Mouse (Mus musculus) cerebellum, postnatal 25 days (tissue): ENCODE data around the gene Ilvbl.
"Not testable (repeated sequence)": the region's sequence is repeated elsewhere in the genome, so short reads cannot be mapped to it uniquely, and the experiment has no call there.

Experiments used
- DNase-seq, 2 experiments: peaks; one replicate each; pipeline ENCODE4 v3.0.0; 2021; ENCODE audit warnings: mixed read lengths in 2 of 2

The Ilvbl gene

DNA sequence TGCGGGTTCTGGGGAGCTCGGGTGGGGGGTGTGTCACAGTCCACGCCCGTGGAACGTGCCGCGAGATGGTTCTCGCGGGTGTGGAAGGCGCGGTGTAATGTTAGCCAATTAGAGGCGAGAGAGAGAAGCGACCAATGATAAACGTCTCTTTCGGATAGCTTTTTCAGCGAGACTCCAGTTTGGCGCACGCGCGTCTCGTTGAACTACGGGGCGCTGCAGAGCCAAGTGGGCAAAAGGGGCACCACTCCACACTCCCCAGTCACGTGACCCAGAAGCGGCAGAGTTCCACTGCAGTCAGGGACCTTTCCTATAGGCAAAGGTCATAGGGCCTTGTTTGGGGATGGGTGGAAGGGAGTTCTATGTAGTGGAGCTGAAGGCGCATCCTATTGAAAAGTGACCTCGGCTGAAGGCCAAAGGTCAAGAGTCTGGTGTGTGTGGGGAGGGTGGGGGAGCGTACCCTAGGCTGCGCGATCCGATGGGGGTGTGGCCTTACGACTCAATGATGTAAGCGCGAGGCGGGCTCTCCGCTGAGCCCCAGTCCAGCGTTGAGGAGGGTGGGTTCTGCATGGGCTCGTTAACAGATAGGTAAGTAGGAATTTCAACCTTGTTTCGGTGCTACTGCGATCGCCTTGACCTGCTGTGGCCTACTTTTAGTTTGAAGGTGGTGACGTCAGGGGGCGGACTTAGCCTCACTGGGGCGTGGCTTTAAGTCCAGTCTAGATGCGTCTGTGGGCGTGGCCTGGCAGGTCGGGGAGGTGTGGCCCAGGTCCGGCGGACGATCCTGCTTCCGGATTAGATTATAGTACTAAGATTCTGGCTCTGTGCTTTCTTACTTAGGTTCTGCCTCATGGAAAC, at the start of gene Ilvbl:
TSS of gene Ilvbl (plus strand) at position 97 of the 855 bp plus-strand sequence.
- DNase-seq, result peak; percentile 94 to 96

DNA sequence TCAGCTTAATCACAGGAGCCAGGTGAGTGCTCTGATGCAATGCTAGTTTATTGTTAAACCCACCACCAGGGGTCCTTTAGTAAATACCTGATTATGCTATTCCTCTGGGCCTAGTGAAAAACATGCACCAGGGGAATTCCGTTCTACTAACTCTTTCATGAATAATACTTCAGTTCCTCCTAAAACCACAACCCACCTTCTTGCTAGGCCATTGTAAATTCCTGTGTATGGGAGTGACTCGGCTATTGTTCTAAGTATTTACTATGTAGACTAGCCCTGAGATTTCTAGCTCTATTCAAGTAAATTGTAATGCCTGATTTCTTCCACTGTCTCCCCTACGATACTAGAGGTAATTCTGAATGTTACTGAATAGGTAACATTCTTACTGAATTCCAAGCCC, 49.1 kb upstream of the Ilvbl start:
- not testable (repeated sequence) for DNase-seq

DNA sequence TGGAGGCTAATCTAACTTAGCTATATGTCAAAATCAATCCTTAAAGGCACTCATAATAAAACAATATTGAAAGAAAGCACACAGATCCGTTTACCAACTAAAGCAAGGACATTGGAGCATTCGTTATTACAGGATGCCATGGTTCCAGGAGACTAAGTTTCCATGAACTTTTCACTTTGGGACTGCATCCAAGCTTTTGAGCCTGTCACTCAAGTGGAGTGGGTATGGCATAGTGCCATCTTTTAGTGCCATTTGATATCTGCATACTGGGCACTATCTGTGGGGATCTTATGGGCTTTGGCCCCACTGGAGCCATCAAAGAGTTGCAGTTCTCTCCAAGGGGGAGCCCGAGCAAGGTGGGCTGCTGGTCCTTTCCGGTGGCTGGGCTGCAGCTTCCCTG, 48.6 kb upstream of the Ilvbl start:
- DNase-seq, result no peak

GRCm38 (mm10) chr10:78540943-78541342, 33.2 kb upstream of the Ilvbl start:
- peak; percentile 29 to 58 for DNase-seq

DNA sequence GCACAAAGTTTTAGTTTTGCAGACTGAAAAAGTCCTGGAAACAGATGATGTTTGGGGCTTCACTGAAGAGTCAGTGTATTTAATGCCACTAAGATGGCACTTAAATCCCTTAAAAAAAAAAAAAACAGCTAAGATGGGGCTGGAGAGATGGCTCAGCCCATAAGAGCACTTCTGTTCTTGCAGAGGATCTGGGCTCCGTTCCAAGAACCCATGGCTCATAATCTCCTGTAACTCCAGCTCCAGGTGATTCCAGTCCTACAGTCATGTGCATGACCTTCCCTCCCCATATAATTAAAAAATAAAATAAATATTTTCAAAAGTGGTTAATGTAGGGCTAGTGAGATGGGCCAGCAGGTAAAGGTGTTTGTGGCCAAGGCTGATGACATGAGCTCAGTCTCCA, 9.1 kb upstream of the Ilvbl start:
- DNase-seq, result peak in 1 of 2 experiments; percentile 21

GRCm38 (mm10) chr10:78569191-78569590, 5.0 kb upstream of the Ilvbl start:
- DNase-seq, result no peak

DNA sequence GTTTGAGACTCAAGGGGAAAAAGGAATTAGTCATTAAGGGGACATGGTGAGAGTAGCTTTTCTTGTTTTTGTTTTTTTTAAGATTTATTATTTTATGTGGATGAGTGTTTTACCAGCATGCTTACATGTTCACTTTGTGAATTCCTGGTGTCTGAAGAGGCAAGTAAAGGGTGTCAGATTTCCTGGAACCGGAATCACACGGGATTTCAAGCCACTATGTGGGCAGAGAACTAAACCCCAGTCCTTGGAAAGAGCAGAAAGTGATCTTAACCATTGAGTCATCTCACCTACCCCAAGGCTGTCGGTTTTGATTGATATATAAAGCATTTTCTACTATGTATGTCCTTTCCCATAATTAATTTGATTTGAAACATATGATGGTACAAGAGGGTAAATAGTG, 4.5 kb upstream of the Ilvbl start:
- no peak for DNase-seq

DNA sequence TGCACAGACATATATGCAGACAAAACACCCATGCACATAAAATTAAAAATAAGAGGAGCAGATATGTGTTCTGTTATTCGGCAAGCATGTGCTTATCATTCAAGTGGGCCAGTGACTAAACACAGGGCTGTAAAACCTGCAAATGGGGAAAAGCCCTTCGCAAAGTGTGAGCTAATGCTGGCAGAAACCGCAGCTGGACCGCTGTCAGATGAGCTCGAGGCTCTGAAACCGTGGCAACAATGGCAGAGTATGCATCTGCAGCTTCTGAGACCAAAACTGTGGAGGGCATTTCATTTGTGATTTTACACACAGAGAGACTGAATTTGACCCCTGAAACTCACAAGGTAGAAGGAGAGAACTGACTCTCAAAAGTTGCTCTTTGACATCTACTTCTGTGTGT, 3.7 kb upstream of the Ilvbl start:
- no peak for DNase-seq

DNA sequence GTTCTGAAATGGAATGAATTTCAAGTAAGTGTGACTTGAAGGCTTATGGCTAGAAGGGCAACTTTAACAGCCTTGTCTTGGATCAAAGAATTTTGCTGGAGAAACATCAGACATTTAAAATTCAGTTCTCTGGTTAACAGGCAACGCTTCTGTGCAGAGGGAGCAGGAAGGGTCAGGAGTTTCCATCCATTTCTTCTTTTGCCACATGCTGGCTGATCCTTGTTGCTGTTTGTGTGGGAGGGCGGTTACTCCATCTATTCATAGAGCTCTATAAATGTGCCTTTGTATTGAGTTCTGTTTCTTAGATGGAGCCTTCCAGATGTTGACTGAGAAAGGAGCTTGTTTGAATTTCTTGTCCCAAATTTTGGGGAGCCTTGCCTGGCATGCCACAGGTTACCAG, 3.2 kb upstream of the Ilvbl start:
- DNase-seq, result no peak

DNA sequence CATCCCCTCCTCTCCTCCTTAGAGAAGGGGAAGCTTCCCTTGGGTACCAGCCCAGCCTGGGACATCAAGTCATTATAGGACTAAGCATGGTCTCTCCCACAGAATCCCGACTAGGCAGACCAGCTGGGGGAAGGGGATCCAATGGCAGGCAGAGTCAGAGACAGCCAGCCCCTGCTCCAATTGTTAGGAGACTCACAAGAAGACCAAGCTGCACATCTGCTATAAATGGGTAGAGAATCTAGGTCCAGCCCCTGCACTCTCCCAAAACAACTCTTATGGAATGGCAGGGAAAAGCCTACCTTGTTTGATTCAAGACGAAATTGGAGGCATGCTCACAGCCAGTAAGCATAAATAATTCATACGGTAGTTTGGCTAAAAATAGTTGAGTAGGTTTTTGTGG, 920 bp upstream of the Ilvbl start:
- DNase-seq, result no peak

GRCm38 (mm10) chr10:78575105-78575632, 1.0 kb downstream of the Ilvbl start:
- no peak for DNase-seq

DNA sequence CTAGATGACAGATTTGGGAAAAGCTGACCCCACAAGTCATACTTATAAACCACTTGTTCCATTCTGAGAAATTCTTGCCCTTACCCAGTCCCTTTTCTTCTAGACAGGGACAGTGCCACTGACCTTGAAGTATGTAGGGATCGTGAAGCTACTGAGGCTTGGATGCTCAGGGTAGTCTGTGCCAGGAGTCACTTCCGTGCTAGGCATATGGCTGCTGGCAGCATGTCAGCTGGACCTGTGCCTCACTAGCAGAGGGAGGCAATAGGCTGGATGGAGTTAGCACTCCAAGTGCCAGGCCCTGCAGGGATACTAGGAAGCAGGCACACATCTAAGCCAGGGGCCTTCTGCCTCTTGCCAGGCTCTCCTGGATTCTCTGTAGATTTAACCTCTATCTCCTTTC, 1.5 kb downstream of the Ilvbl start:
- peak; percentile 99 for DNase-seq

DNA sequence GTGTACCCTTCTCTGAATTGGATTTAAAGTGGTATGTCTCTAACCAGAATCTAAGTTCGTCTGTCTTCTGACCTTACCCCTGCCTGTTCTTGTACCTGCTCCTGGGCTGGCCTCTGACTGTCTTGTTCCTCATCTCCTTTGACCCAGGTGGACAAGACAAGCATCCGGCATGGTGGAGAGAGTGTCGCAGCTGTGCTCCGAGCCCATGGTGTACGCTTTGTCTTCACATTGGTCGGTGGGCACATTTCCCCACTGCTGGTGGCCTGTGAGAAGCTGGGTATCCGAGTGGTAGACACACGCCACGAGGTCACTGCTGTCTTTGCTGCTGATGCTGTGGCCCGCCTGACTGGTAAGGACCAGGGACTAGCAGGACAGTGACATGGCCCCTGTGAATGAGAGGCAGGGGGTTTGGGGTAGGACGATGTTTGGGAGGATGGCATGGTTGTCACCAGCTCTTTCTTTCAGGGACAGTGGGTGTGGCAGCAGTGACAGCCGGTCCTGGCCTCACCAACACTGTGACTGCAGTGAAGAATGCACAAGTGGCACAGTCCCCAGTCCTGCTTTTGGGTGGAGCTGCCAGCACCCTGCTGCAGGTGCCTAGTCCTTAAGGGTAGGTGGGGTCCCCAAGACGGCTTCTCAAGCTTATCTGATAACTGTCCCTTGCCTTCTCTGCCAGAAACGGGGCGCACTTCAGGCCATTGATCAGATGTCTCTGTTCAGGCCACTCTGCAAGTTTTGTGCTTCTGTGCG, 2.5 kb downstream of the Ilvbl start:
- peak; percentile 46 to 49 for DNase-seq

DNA sequence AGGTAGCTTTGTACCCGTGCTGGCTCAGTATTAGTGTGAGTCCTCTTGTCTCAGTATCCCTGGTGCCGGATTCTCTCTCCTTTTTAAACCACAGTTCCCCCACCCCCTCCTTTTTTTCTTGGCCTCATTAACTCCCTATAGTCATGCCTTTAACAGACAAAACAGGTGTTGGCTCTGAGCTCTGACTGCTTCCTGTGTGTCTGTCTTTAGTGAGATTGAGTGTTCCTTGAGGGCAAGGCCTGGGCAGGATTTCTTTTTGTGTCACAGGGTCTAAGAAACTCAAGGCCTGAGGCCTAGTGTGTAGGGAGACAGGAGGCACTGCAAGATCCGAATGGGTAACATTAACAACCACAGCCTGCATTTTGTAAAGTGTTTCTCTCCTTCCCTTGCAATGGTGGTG, 4.1 kb downstream of the Ilvbl start:
- DNase-seq, result no peak

DNA sequence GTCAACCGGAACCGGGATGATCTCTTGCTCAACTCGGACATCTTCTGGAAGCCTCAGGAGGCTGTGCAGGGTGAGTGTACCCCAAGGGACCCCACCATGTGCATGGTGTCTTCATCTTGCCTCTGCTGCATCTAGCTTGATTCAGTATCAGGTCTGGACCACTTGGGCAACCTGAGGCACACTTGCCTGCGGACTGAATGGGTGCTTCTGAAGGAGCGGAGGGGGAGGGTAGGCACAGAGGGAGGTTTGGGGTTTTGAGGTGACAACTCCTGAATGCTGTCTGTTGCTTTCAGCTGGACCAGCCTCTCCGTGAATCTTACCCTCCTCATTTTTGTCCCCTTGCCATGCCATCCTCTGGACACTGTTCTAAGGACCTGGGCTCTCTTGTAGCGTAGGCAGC, 7.0 kb downstream of the Ilvbl start:
- no peak for DNase-seq

DNA sequence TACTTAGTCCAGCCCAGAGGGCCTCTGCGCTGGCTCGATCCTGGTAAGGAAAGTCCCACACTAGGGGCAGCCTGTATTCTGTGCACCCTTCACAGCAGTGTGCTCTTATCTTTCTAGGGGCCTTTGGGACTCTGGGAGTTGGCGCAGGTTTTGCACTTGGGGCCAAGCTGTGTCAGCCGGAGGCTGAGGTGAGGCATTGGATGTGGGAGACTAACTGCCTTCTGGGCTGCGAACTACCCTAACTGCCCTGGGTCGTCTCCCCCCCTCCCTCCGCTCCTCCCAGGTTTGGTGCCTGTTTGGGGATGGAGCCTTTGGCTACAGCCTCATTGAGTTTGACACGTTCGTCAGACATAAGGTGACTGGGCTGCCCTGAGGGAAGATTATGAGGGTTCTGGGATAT, 9.2 kb downstream of the Ilvbl start:
- DNase-seq, result no peak

DNA sequence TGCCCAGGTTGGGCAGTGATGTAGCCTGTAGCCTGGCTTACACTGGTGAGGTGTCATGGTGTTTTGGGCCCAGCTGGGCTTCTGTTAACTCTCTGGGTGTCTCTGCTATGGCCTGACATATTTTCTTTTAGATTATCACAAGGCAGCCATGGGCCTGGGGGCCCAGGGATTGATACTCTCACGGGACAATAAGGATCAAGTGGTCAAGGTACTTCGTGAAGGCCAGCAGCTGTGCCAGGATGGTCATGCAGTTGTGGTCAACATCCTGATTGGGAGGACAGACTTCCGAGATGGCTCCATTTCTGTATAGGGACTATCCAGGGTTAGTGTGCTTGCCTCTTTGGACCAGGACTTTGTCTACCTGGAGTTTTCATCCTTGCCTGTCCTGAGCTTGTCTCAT, 9.8 kb downstream of the Ilvbl start:
- DNase-seq, result no peak

DNA sequence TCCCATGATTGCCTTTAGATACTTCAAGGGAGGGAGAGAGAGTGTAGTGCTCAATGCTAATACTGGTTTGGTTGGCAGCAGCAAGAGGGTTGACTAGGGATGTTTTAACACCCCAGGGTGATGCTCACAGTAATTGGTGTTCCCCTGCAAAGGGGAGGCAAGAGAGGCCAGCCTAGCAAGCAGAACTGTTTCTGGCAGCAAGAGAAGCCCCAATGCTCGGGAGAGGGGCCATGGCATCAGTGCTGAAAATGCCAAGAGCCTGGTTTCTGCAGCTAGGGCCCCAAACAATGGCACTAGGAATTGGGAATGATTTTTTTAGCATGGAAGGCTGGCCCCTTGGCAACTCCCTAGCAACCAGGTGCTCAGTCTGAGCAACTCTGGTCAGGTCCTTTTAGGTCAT, 10.8 kb downstream of the Ilvbl start:
- no peak for DNase-seq

DNA sequence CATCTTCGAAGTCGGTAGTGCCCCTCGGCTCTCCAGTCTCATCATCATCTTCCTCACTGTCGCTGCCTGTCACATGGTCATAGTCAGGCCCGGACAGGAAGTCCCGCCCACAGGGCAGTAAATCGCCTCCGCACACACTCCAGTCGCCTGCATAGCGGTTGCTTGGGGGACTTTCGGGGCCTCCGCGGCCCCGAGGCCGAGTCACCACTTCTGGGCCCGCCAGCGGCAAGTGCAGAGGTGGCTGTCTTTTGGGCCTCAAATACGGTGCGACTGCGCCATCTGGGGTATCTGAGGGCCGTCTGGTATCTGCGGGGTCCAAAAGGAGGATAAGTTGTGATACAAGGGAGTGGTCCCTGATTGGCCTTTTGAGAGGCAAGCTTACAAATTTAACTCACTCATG, 11.5 kb downstream of the Ilvbl start:
- no peak for DNase-seq

- DNase-seq, result peak; percentile 29 to 47
Measured at GRCm38 (mm10) chr10:78586026-78586425, 11.9 kb downstream of the Ilvbl start.

DNA sequence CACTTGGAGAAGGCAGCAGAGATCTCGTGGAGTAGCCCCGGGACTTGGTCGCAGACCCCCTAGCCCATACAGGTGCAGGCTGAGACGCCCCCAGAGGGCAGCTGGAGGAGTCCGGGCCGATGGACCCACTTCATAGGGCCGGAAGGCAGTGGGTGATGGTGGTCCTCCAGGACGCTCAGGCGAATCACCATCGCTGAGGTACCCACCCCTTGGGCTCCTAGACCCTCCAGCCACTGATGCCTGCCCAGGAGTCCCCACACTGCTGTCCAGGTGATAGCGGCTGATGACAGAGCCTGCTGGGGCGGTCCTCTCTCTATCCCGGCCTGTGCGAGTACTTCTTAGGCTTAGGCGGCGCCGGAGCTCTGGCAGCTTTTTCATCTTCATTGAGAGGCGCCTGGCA, 15.1 kb downstream of the Ilvbl start:
- DNase-seq, result no peak

GRCm38 (mm10) chr10:78589901-78590300, 15.8 kb downstream of the Ilvbl start:
- DNase-seq, result no peak

DNA sequence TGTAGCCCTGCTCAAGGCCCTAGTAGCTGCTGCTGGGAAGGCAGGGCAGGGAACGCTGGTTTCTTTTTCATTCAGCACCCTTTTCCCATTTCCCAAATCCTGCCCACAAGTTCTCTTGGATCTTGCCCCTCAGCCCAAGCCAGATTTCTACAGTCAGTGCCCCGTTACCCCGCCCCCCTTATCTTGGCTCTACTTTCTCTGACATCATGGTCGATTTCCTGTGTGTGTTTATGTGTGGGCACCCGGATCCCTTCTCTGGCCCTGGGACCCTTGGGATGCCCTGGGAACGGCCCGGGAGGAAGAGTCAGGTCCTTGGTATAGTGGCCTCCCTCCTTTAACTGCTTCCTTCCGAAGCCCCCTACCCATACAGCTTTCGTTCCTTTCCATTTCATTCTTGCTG, 16.6 kb downstream of the Ilvbl start:
- no peak for DNase-seq
